Mouse (Mus musculus) hindbrain, embryonic 11.5 days (tissue): ENCODE measurements at regions not wholly inside any gene's neighbourhood (a gene's known extent, or its start where the extent isn't known, plus 50 kb on each side); places are given as distances from the start of the nearest gene placed in this dataset.

Source experiments
- ATAC-seq: fragments of 200-750 bp; cut with Nextera tagmentation; 2 replicates; pipeline ENCODE4 v1.8.0; 2017; ENCODE audit warnings: mild to moderate bottlenecking, moderate TSS enrichment, moderate library complexity; ENCODE audit not compliant: low FRiP score
- DNase-seq: peaks from one replicate; pipeline ENCODE4 v3.0.0-alpha.2; 2015; ENCODE audit warnings: low spot score
- H3K27ac ChIP-seq: fragments of 300-500 bp; sonication (generic); 2 replicates; pipeline ENCODE4 v1.5.1; 2014; ENCODE audit warnings: mild to moderate bottlenecking, low read depth, low read length
- H3K27me3 ChIP-seq: fragments of 300-500 bp; sonication (generic); 2 replicates; pipeline ENCODE4 v1.6.1; 2014; ENCODE audit warnings: mild to moderate bottlenecking, low read length, moderate library complexity, mixed read lengths; ENCODE audit not compliant: control insufficient read depth, insufficient read depth
- H3K36me3 ChIP-seq: fragments of 300-500 bp; sonication (generic); 2 replicates; pipeline ENCODE4 v1.6.1; 2014; ENCODE audit warnings: mild to moderate bottlenecking, low read length, moderate library complexity, mixed read lengths; ENCODE audit not compliant: control insufficient read depth, insufficient read depth
- H3K4me1 ChIP-seq: fragments of 300-500 bp; sonication (generic); replicated peaks from 2 replicates; pipeline ENCODE4 v1.6.1; 2014; ENCODE audit warnings: low read length, mixed read lengths; ENCODE audit not compliant: control insufficient read depth, insufficient read depth
- H3K4me2 ChIP-seq: fragments of 300-500 bp; sonication (generic); replicated peaks from 2 replicates; pipeline ENCODE4 v1.6.1; 2014; ENCODE audit warnings: mild to moderate bottlenecking, low read depth, low read length
- H3K4me3 ChIP-seq: fragments of 300-500 bp; sonication (generic); 2 replicates; pipeline ENCODE4 v1.5.1; 2014; ENCODE audit warnings: low read depth, low read length
- H3K9ac ChIP-seq: fragments of 300-500 bp; sonication (generic); 2 replicates; pipeline ENCODE4 v1.6.1; 2014; ENCODE audit warnings: low read depth, low read length
- H3K9me3 ChIP-seq: fragments of 300-500 bp; sonication (generic); 2 replicates; pipeline ENCODE4 v1.6.1; 2016; ENCODE audit warnings: low read length; ENCODE audit not compliant: control insufficient read depth
- WGBS: fragments of 180-500 bp; shearing (Covaris S2); extraction: QIAGEN DNeasy Blood & Tissue Kit; methylation state at CpG from one replicate; pipeline ENCODE4 v1.1.7; 2014; 5-methylcytosine and 5-hydroxymethylcytosine counted together

DNA sequence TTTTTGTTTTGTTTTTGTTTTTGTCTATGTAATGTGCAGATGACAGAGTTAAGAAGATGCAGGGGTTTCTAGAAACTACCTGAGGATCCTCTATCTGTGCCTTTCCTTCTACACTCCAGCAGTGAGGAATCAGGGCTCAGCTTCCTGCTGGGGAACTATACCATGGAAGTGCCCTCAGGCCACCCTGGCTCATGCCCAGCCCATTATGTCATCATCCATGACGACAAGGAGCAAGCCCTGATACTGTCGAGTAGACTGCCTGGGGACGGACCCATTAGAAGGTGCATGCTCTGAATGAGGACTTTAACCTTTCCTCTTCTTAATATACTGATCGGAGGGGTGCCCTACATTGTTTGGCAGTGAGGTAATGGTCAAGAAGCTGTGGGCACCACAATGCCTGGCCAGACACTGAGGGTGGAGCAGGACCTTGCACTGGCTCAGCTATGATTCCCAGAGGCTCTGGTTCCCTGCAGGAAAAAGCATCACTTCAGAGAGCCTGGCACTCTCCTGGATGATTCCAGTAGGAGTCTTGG is 197.7 kb upstream of the Unc93a2 start:
- Histone ChIP-seq H3K4me2 (no peak overlapping the region), H3K9ac (no peak overlapping the region)
- WGBS, result 75% methylated on average over 4 of the region's 4 CpGs

DNA sequence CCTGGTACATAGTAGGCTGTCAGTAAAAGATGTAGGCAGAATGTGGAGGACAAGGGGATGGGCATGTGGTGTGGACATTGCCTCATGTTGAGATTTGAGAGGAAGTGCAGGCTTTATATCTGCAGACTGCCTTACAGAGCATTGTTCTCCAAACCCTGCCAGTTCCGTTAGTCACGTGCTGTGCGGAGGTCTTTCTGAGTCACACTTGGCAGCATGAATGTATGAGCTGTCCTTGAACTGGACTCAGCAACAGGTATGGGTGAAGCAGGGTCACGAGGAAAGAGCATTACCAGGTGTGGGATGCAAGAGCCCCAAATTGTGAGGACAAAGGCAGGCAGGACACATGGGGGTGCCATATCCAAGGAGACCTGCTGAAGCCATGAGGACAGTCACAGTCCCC is 193.8 kb upstream of the Unc93a2 start:
- Histone ChIP-seq H3K4me3 (no peak overlapping the region), H3K9ac (no peak overlapping the region), H3K4me2 (no peak overlapping the region), H3K27me3 (no peaks in the 10 kb centered on the region), H3K27ac (no peak overlapping the region), H3K9me3 (no peaks in the 10 kb centered on the region), H3K36me3 (no peaks in the 10 kb centered on the region), H3K4me1 (no peaks in the 10 kb centered on the region)
- 93% methylated on average over 4 of the region's 4 CpGs for WGBS
- ATAC-seq (no peak), DNase-seq (no peak)

More for the DNA sequence above, 197.7 kb upstream of the Unc93a2 start:
- no peak overlapping the region for H3K27ac ChIP-seq
- H3K9me3 ChIP-seq, result no peaks in the 10 kb centered on the region
- no peak overlapping the region for H3K4me3 ChIP-seq
- no peaks in the 10 kb centered on the region for H3K4me1 ChIP-seq
- H3K27me3 ChIP-seq, result no peaks in the 10 kb centered on the region
- ATAC-seq (no peak), DNase-seq (no peak)
- H3K36me3 ChIP-seq, result no peaks in the 10 kb centered on the region

DNA sequence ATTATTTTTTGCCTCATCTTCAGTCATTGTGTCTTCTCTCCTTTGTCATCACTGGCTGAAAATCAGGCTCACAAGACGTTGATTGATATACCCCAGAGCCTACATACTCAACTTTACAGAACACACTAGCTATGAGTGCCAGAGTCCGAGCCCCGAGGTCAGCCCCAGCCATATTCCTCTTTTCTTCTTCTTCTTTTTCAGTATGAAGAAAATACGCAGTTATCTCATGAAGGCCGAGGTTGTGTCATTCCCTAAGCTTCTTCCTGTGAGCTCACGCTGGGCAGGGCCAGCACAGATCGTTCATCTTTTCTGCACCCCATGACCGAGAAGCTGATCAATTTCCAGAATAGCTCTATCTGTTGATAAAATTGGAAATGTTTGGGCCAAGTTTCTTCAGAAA is 192.7 kb upstream of the Unc93a2 start:
- DNase-seq, result no peak
- 88% methylated on average over 8 of the region's 8 CpGs for WGBS

GRCm38 (mm10) chr17:7577227-7577626 is 192.0 kb upstream of the Unc93a2 start:
- no peaks in the 10 kb centered on the region for H3K4me1 ChIP-seq
- 85% methylated on average over 4 of the region's 4 CpGs for WGBS
- no peak overlapping the region for H3K27ac ChIP-seq
- DNase-seq, result no peak
- no peaks in the 10 kb centered on the region for H3K36me3 ChIP-seq
- no peaks in the 10 kb centered on the region for H3K9me3 ChIP-seq
- H3K9ac ChIP-seq, result no peak overlapping the region
- ATAC-seq, result no peak
- H3K27me3 ChIP-seq, result no peaks in the 10 kb centered on the region
- no peak overlapping the region for H3K4me3 ChIP-seq
- H3K4me2 ChIP-seq, result no peak overlapping the region

More for the DNA sequence above, 192.7 kb upstream of the Unc93a2 start:
- H3K4me2 ChIP-seq, result no peak overlapping the region
- H3K9me3 ChIP-seq, result no peaks in the 10 kb centered on the region
- H3K4me3 ChIP-seq, result no peak overlapping the region
- no peaks in the 10 kb centered on the region for H3K4me1 ChIP-seq
- H3K9ac ChIP-seq, result no peak overlapping the region
- no peak overlapping the region for H3K27ac ChIP-seq
- H3K36me3 ChIP-seq, result no peaks in the 10 kb centered on the region
- no peak for ATAC-seq
- no peaks in the 10 kb centered on the region for H3K27me3 ChIP-seq

GRCm38 (mm10) chr17:7571481-7571880 is 186.2 kb upstream of the Unc93a2 start:
- 91% methylated on average over 3 of the region's 3 CpGs for WGBS
- no peaks in the 10 kb centered on the region for H3K9me3 ChIP-seq
- H3K27me3 ChIP-seq, result no peaks in the 10 kb centered on the region
- no peak overlapping the region for H3K9ac ChIP-seq
- H3K4me2 ChIP-seq, result no peak overlapping the region
- no peaks in the 10 kb centered on the region for H3K36me3 ChIP-seq
- ATAC-seq, result no peak
- DNase-seq, result no peak
- H3K27ac ChIP-seq, result no peak overlapping the region
- no peaks in the 10 kb centered on the region for H3K4me1 ChIP-seq
- H3K4me3 ChIP-seq, result no peak overlapping the region

DNA sequence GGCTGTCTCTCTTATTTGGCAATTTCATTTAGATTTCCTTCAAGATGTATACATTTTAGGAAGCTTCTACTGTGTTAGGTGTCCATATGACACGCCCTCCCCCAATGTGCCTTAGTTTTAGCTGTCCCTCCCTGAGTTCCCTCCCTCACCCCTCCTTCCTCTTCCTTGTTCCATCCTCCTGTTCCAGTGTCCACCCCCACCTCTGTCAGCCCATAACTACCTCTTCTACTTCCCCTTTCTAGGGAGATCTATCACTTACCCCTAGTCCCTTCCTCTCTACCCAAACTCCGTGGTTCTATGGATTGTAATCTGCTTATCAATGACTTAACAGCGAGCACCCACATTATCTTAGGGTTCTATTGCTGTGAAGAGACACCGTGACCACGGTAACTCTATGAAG is 183.2 kb upstream of the Unc93a2 start:
- 90% methylated on average over 5 of the region's 5 CpGs for WGBS
- Histone ChIP-seq H3K4me3 (no peak overlapping the region), H3K4me1 (no peaks in the 10 kb centered on the region), H3K4me2 (no peak overlapping the region), H3K36me3 (no peaks in the 10 kb centered on the region), H3K27ac (no peak overlapping the region), H3K9me3 (no peaks in the 10 kb centered on the region), H3K27me3 (no peaks in the 10 kb centered on the region), H3K9ac (no peak overlapping the region)
- DNase-seq (no peak), ATAC-seq (no peak)

DNA sequence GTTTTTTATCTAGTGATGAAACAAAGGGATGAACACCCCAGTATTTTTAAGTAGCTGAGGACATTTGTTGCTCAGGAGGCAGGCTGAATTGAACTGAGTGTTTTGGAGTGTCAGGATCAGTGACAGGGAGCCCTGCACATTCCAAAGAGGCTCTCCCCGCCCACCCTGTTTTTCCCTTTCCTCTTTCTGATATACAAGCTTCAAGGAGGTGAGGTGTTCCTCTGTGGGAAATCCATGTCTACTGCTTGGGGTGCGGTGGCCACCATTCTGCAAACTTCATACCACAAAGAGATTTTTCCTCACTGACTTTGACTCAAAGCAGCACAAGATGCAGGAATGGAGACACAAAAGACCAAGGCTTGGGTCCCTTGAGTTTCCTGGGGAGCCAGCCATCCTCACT is 180.5 kb upstream of the Unc93a2 start:
- Histone ChIP-seq H3K27me3 (no peaks in the 10 kb centered on the region), H3K4me2 (no peak overlapping the region), H3K4me3 (no peak overlapping the region), H3K36me3 (no peaks in the 10 kb centered on the region), H3K9ac (no peak overlapping the region), H3K27ac (no peak overlapping the region), H3K9me3 (no peaks in the 10 kb centered on the region), H3K4me1 (no peaks in the 10 kb centered on the region)
- no peak for ATAC-seq
- no peak for DNase-seq
- 80% methylated on average over 2 of the region's 2 CpGs for WGBS

- no peak overlapping the region for H3K9ac ChIP-seq
- no peaks in the 10 kb centered on the region for H3K4me1 ChIP-seq
- H3K4me2 ChIP-seq, result no peak overlapping the region
- no peak for DNase-seq
- no peak overlapping the region for H3K27ac ChIP-seq
- 18% methylated on average over 8 of the region's 8 CpGs for WGBS
- no peak overlapping the region for H3K4me3 ChIP-seq
- ATAC-seq, result no peak
- no peaks in the 10 kb centered on the region for H3K27me3 ChIP-seq
- H3K9me3 ChIP-seq, result no peaks in the 10 kb centered on the region
- H3K36me3 ChIP-seq, result no peaks in the 10 kb centered on the region
Observed at GRCm38 (mm10) chr17:7562940-7563339, 177.7 kb upstream of the Unc93a2 start.

- 86% methylated on average over 2 of the region's 2 CpGs for WGBS
- H3K36me3 ChIP-seq, result no peaks in the 10 kb centered on the region
- H3K9me3 ChIP-seq, result no peaks in the 10 kb centered on the region
- DNase-seq (no peak), ATAC-seq (no peak)
- H3K4me3 ChIP-seq, result no peak overlapping the region
- no peak overlapping the region for H3K9ac ChIP-seq
- H3K4me2 ChIP-seq, result no peak overlapping the region
- H3K27me3 ChIP-seq, result no peaks in the 10 kb centered on the region
- no peak overlapping the region for H3K27ac ChIP-seq
- no peaks in the 10 kb centered on the region for H3K4me1 ChIP-seq
Observed at GRCm38 (mm10) chr17:7548456-7548855, 163.2 kb upstream of the Unc93a2 start.
